Mouse (Mus musculus): ENCODE measurements around the gene Sema4d.

Gene Sema4d

DNA sequence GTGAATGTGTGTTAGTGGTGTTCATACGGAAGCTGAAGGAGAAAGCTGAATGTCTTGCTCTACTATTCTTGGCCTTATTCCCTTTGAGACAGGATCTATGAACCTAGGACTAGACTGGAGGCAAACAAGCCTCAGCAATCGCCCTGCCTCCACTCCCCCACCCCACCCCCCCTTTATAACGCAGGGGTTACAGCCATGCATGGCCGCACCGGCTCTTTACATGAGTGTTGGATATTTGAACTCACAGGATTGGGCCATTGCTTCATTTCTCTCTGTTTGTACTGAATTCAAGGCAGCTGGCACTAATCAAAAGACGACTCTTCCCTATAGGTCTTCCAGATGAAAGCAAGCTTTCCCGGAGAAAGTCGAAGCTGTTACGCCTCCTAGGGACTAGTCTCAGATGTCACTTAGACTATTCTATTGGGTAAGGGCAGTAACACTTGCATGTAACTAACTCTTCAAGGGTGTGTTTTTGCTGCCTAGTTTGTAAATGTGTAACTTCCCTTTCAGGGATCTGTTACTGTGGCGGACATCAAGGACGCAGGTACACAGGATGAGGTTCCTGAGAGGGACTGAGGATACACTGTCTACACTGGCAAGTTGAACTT is 151.3 kb downstream of the Sema4d start:
- no peak for DNase-seq (ENCODE audit: low read depth, low spot score)

DNA sequence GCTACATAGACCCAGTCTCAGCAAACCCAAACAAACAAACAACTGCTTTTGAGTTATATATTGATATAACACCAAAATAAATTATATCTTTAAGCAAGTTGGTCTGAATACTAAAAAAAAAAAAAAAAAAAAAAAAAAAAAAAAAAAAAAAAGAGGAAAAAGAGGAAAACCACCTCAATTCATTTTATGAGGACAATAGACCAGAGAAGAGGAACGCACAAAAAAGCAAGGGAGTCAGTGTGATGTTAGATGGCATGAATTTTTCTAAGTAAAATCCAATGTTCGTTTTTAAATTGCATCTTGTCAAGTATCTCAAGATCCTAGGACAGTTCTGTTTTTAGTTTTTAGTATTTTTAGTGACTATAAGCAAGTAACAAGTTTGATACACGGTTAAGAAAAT is 152.1 kb downstream of the Sema4d start:
- no peak for DNase-seq (ENCODE audit: low read depth, low spot score)

DNA sequence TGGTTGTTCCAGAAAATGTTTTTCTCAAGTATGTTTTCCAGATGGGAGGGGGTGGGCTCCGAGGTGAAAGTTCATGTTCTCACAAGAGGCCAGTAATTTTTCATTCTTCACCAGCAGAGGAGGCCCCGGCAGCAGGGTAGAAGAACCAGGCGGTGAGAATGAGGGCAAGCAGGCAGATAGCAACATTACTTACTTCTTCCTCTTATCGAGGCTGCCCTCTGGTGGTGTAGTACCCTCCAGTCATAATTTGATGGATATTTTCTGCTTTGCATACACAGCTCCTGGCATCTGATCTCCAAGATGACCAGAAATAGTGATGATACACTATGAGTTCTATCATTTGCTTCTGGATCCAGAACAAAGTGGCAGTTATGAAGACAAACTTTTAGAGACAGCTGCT is 154.6 kb downstream of the Sema4d start:
- peak; percentile 22 for DNase-seq (ENCODE audit: low read depth, low spot score)
